Mouse (Mus musculus) lung, adult 2 months (tissue): ENCODE data around the gene Cdk14. TPM values are rescaled to one million over a fixed set of nuclear protein-coding genes. Genes with fewer than 3 reads are reported as not detected.
"Not testable (repeated sequence)": the region's sequence is repeated elsewhere in the genome, so short reads cannot be mapped to it uniquely, and the experiment has no call there.

Experiments
- DNase-seq: peaks from one replicate; pipeline ENCODE4 v3.0.0; 2022
- H3K4me1 ChIP-seq: fragments of 200-500 bp; 2 replicates; pipeline ENCODE4 v1.6.1; 2011; ENCODE audit warnings: low read length; ENCODE audit not compliant: control insufficient read depth, insufficient read depth
- H3K4me3 ChIP-seq: fragments of 200-500 bp; replicated peaks from 2 replicates; pipeline ENCODE3; 2011; ENCODE audit warnings: low read depth, mild to moderate bottlenecking, control low read depth, low read length; ENCODE audit errors: extremely low read depth
- CTCF ChIP-seq: fragments of 200-500 bp; IDR thresholded peaks from 2 replicates; pipeline ENCODE4 v1.5.1; 2011; ENCODE audit warnings: mild to moderate bottlenecking, low read length, control low read depth; ENCODE audit not compliant: insufficient read depth
- POLR2A ChIP-seq: fragments of 200-500 bp; IDR thresholded peaks from 2 replicates; pipeline ENCODE4 v1.6.1; 2011; ENCODE audit warnings: low read depth, mild to moderate bottlenecking, control low read depth, low read length, borderline replicate concordance; ENCODE audit errors: extremely low read depth
- WGBS: fragments of 180-500 bp; shearing (Covaris S2); methylation state at CpG from one replicate; pipeline ENCODE4 v1.1.7; 2018; 5-methylcytosine and 5-hydroxymethylcytosine counted together
- polyA plus RNA-seq: library from polyadenylated mRNA; depleted of rRNA; stranded (reverse); fragments of >200 nt; gene quantifications from 2 replicates; pipeline ENCODE4 v1.2.3, GENCODE M21; 2012

Gene Cdk14
- polyA plus RNA-seq, 1 experiment: 19.0 TPM

DNA sequence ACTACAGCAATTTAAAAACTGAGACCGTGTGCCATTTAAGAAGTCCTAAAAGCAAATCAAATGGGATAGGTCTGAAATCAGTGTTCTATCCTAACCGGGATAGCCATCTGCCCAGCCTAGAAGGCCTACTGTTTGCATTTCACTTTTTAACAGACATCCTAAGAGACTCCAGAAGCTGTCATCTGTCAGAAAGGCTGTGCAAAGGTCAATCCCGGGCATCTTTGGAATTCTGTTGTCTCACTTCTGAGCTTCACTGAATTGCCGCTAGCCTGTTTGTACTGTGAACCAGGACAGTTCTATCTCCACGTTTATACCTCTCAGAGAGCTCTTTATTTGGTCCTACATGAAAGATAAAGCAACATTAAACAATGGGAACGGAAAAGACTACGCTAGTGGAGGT, 159.8 kb downstream of the Cdk14 start:
- DNase-seq: no peak
- Histone ChIP-seq H3K4me3 (no peak overlapping the region), H3K4me1 (peaks cover 12% of the 10 kb centered on the region)
- TF ChIP-seq POLR2A: no peak
- TF ChIP-seq CTCF: no peak
- WGBS: 65% methylated on average over 7 of the region's 7 CpGs

DNA sequence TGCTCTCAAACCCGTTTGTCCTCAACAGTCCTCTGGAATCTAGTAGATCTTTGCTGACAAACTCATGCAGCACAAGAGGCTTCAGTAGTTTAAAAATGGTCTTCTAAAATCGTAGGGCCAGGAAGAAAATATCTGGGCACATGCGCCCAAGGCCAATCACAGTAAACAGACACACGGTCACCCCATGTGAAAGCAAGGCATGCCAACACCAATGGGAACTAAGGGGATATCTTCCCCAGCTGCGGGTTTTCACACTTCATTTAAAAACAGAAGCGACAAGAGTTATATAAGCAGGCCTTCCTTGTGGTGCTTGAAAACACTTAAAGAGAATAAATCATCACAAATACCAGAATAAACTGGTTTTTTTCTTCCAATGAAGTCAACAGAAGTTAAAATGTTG, 165.7 kb downstream of the Cdk14 start:
- H3K4me1 ChIP-seq: no peaks in the 10 kb centered on the region
- DNase-seq: no peak
- no peak overlapping the region for H3K4me3 ChIP-seq
- 77% methylated on average over 6 of the region's 6 CpGs for WGBS
- no peak for TF ChIP-seq POLR2A
- no peak for TF ChIP-seq CTCF

DNA sequence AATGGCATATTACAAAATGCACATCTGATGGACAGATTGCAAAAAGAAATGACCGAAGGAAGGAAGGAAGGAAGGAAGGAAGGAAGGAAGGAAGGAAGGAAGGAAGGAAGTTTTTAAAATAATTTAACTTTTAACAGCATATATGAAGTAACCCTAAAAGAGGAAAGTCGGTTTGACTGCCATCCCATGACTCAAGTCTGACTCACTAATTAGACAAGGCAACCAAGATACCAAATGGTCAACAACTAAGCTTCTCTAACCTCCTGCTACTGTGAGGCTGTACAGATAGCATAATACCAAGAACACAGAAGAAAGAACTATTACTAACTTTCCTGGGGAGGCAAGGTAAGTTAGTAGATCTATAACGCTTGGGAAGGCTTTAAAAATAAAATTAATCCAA, 166.9 kb downstream of the Cdk14 start:
- Histone ChIP-seq H3K4me3 (no peak overlapping the region), H3K4me1 (no peaks in the 10 kb centered on the region)
- WGBS: 78% methylated on average over 3 of the region's 3 CpGs
- DNase-seq: no peak
- TF ChIP-seq CTCF (no peak), POLR2A (no peak)

DNA sequence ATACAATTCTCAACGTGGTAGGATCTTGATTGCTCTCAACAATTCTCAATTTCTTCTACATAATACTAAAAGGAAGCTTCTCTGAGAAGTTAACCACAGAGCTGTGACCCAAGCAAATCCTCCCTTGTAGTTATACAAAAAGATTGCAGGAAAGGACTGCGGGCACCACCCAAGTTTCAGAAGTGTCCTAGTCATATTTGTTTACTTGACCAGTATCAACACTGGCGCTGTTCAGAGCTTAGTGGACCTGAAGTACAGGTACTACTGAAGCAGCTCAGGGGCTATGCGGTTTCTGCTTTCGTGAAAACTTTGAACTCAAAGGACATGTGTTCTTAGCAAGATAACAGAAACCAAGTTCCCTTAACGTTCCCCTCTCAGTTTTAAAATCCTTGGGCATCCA, 172.4 kb downstream of the Cdk14 start:
- no peak overlapping the region for H3K4me3 ChIP-seq
- peaks cover 2% of the 10 kb centered on the region for H3K4me1 ChIP-seq
- no peak for DNase-seq
- 51% methylated on average over 6 of the region's 6 CpGs for WGBS
- no peak for TF ChIP-seq CTCF
- no peak for TF ChIP-seq POLR2A

DNA sequence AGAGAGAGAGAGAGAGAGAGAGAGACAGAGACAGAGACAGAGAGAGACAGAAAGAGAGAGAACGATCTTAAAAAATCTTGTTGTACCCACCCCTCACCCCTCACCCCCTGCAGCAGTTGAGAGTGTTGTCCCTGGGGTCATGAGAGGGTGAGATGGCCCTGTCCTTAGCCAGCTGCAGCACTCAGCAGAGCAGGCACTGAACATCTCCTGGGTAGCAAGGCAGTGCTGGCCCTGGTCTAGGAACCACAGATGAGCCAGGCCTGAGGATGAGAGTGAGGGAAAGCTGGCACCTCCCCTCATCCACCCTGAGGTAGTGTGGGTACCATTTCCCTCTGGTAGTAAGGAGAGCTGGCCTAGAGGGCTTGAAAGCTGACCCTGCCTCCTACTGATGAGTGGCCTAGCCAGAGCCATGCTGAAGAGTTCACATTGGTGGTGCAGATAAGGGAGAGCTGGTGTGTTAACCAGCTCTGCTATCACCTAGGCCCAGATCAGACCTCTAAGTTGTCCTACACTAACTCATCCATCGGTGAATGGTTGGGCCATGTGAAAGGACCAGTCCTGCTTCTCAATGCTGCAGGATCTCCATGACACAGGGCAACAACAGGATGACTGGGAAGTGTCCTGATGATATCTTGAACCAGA, 173.5 kb downstream of the Cdk14 start:
- no peak overlapping the region for H3K4me3 ChIP-seq
- WGBS: 92% methylated on average over 2 of the region's 2 CpGs
- TF ChIP-seq CTCF: no peak
- no peak for TF ChIP-seq POLR2A
- peaks cover 2% of the 10 kb centered on the region for H3K4me1 ChIP-seq
- DNase-seq: no peak

DNA sequence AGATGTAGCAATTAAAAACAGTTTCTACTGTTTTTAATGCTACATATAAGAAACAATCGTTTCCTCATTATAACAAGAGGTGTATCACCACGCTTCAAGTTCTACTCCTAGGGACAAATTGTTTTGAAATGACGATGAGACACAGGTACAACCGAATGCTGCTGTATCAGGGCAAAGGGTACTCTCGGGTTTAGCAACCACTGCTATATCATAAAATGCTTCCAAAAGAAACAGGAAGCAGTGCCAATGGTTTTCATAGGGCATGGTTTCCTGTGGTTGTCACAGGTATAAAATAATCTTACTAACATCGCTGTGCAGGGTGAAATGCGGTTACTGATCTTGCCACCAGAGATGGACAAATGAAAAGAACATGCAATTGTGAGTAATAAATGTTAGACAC, 174.9 kb downstream of the Cdk14 start:
- H3K4me3 ChIP-seq: no peak overlapping the region
- WGBS: 78% methylated on average over 7 of the region's 7 CpGs
- peaks cover 2% of the 10 kb centered on the region for H3K4me1 ChIP-seq
- no peak for TF ChIP-seq POLR2A
- no peak for TF ChIP-seq CTCF
- no peak for DNase-seq

DNA sequence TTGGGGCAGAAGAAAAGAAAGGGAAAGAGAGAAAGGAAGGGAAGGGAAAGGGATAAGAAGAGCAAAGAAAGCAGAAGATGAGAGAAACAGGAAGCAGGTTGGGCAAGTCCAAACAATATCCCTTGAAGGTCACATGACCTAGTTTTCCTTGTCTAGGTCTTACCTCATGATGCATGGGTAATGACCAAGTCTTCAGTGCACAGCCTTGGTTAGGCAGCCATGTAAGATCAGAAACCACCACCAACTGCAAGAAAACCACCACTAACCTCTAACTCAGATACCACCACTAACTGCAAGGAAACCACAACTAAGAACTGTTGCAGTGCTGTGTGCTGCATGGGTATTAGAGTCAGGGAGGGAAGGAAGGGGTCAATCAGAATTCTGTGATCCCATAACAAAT, 176.5 kb downstream of the Cdk14 start:
- no peak overlapping the region for H3K4me3 ChIP-seq
- peaks cover 2% of the 10 kb centered on the region for H3K4me1 ChIP-seq
- TF ChIP-seq POLR2A (no peak), CTCF (no peak)
- no peak for DNase-seq

DNA sequence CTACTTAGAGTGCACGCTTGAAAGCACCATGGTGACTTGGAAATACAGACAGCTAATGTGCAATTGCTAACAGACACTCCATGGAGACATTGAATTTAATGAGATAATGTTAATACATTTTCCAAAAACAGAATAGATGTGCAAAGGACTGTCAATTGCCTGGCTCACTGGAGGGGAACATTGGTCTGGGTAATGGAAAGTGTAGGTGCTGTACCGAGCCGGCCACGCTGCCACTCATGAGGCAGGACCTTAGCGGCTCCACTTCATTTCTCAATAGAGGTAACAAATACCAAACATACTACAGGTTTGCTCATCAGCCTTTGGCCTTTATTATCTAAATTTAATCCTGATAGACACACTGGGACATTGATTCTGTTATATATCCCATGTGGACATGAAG, 177.4 kb downstream of the Cdk14 start:
- no peak overlapping the region for H3K4me3 ChIP-seq
- TF ChIP-seq CTCF (no peak), POLR2A (no peak)
- no peak for DNase-seq
- peaks cover 2% of the 10 kb centered on the region for H3K4me1 ChIP-seq
- WGBS: 91% methylated on average over 5 of the region's 5 CpGs

DNA sequence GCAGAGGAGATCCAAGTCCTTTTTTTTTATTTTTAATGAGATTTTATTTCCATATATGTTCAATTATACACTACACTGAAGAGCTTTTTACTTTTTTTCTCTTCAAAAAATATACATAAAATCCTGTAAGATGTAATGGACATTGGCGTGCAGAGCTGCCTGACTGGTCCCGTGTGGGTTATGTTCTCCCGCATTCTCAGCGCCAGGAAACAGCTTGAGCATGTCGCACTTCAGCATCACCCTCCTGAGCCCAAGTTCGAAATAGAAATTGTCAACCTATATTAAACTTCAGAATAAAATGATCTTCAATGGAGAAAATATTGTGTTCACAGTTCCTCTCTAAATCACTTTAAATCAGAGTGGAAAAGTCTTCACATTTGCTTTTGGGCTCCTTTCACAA, 179.0 kb downstream of the Cdk14 start:
- no peak for TF ChIP-seq CTCF
- TF ChIP-seq POLR2A: no peak
- 82% methylated on average over 6 of the region's 6 CpGs for WGBS
- Histone ChIP-seq H3K4me1 (no peaks in the 10 kb centered on the region; the same call in 1 of the 2 replicates), H3K4me3 (no peak overlapping the region)
- DNase-seq: no peak

DNA sequence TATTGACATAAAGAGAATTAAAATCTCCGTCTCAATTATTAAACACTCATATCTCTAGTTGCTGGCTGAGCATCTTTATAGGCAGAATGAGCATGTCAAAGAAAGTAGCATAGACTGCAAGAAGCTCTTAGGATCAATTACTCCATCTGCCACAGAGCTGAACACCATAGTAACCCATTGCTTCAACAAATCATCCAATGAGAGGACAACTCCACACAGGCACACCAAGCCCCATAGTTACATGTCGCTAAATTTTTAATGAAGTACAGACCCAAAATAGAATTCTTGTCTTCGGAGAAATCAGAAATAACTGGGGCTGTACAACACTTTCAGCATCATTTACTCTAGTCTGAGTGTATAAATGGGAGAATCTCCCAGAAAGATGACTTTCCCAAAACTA, 180.0 kb downstream of the Cdk14 start:
- DNase-seq: no peak
- H3K4me1 ChIP-seq: no peaks in the 10 kb centered on the region; the same call in 1 of the 2 replicates
- WGBS: 96% methylated on average over 3 of the region's 3 CpGs
- no peak overlapping the region for H3K4me3 ChIP-seq
- no peak for TF ChIP-seq POLR2A
- no peak for TF ChIP-seq CTCF

DNA sequence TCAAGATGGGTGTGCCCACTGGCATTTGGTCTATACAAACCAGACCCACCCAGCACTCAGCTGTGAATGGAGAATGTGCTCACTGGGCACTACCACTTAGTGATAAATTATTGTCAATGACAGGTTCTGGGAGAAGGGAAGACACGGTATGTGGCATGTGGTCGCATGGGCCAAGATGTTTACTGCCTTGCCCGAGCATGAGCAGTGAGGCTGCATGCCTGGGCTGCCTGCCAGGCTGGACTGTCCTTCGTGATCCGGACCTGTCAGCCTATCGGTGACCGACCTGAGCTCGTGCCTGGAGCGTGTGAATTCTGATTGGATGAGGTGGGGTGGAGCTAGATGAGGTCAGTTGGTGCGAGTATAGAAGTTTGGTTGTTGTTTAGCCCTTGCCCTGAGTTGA, 185.2 kb downstream of the Cdk14 start:
- 64% methylated on average over 10 of the region's 10 CpGs for WGBS
- H3K4me1 ChIP-seq: not testable (repeated sequence)

More for the DNA sequence above, 185.2 kb downstream of the Cdk14 start:
- not testable (repeated sequence) for DNase-seq, H3K4me3 ChIP-seq
